Mouse (Mus musculus): Measurements from ENCODE around the gene Pms2.

DNA sequence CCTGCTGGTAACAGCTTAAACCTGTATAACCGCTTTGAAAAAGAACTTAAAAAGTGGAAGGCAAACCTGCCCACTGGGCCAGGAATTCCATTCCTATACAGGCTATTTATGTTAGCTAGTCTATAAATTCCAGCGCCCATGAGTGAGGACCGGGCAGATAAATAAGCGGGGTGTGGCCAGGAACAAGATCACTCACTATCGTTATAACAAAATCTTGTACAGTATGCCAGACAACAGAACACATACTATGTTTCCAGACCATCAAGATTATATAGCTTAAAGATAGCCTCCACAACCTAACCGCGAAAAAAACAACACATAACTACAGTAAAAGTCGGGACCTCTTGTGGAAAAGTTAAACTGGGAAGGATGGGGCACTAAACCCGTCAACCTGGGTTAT, 838 bp upstream of the Pms2 start:
- no peak for TF ChIP-seq MAX (IDR thresholded peaks at IDR 0.05; ENCODE audit: low read depth)
- TF ChIP-seq POLR2A (IDR thresholded peaks at IDR 0.05; ENCODE audit: insufficient read length, low read depth): no peak
